Mouse (Mus musculus): ENCODE measurements at regions not wholly inside any gene's neighbourhood (a gene's known extent, or its start where the extent isn't known, plus 50 kb on each side); places are given as distances from the start of the nearest gene placed in this dataset.
"Not testable (repeated sequence)": the region's sequence is repeated elsewhere in the genome, so short reads cannot be mapped to it uniquely, and the experiment has no call there.

DNA sequence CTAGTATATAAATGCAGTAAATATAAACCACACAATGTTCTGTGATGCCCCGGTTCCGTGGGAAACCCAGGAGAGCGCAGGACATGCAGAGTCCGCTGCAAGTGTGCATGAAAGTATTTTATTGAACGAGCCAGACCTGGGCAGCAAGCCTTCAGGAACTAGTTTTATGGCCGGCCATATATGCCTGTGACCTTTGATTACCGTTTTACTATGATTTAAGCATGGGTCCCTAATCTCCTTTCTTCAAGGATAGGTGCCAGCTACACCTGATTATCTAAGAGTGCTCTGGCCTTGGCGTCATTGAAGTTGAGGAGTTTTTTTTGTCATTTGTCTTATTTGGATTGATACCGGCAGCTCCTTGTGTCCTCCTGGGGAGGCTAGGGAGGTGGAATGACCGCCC, 730.9 kb upstream of the Ins1 start:
- no peak overlapping the region for H3K27ac ChIP-seq (ENCODE audit: low read length)
- 45% methylated on average over 10 of the region's 10 CpGs for whole genome bisulfite sequencing
- no peak overlapping the region for H3K4me2 ChIP-seq (ENCODE audit: low read depth, low read length)
- no peaks in the 10 kb centered on the region for H3K9me3 ChIP-seq (ENCODE audit: control insufficient read depth, low read length)
- peak; percentile 95 for ATAC-seq
- no peak overlapping the region for H3K9ac ChIP-seq (ENCODE audit: low read depth, low read length)
- no peaks in the 10 kb centered on the region for H3K4me1 ChIP-seq (ENCODE audit: control insufficient read depth, insufficient read depth, low read length)
- H3K27me3 ChIP-seq (replicated peaks; ENCODE audit: control insufficient read depth, insufficient read depth, low read length): no peaks in the 10 kb centered on the region
- no peak overlapping the region for H3K4me3 ChIP-seq (ENCODE audit: low read length)
- no peaks in the 10 kb centered on the region for H3K36me3 ChIP-seq (ENCODE audit: control insufficient read depth, insufficient read depth, low read length)

DNA sequence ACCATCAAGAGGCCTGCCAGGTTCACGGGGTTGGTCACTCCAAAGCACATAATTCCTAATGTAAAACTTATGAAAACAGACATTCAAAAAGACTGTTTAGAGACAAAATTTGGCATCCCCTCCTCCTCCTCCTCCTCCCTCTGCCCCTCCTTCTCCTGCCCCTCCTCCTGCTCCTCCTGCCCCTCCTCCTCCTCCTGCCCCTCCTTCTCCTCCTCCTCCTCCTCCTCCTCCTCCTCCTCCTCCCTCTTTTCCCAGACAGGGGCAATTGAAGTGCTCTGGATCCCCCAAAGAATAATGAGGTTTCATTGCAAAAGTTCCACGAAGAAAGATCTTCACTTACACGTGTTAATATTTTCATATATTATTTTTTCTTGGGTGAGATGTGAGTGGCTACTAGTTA, 729.7 kb upstream of the Ins1 start:
- Histone ChIP-seq H3K4me1 (ENCODE audit: control insufficient read depth, insufficient read depth, low read length) (no peaks in the 10 kb centered on the region), H3K36me3 (ENCODE audit: control insufficient read depth, insufficient read depth, low read length) (no peaks in the 10 kb centered on the region), H3K4me2 (ENCODE audit: low read depth, low read length) (no peak overlapping the region), H3K4me3 (ENCODE audit: low read length) (no peak overlapping the region), H3K9me3 (ENCODE audit: control insufficient read depth, low read length) (no peaks in the 10 kb centered on the region), H3K27ac (ENCODE audit: low read length) (no peak overlapping the region), H3K9ac (ENCODE audit: low read depth, low read length) (no peak overlapping the region), H3K27me3 (replicated peaks; ENCODE audit: control insufficient read depth, insufficient read depth, low read length) (no peaks in the 10 kb centered on the region)
- WGBS: 77% methylated on average over 3 of the region's 3 CpGs
- no peak for ATAC-seq

DNA sequence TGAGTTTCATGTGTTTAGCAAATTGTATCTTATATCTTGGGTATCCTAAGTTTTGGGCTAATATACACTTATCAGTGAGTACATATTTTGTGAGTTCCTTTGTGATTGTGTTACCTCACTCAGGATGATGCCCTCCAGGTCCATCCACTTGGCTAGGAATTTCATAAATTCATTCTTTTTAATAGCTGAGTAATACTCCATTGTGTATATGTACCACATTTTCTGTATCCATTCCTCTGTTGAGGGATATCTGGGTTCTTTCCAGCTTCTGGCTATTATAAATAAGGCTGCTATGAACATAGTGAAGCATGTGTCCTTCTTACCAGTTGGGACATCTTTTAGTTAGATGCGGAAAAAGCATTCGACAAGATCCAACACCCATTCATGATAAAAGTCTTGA, 712.1 kb upstream of the Ins1 start:
- not testable (repeated sequence) for H3K4me3 ChIP-seq (ENCODE audit: low read length); H3K9me3 ChIP-seq (ENCODE audit: control insufficient read depth, low read length); H3K36me3 ChIP-seq (ENCODE audit: control insufficient read depth, insufficient read depth, low read length); H3K4me1 ChIP-seq (ENCODE audit: control insufficient read depth, insufficient read depth, low read length); ATAC-seq; H3K9ac ChIP-seq (ENCODE audit: low read depth, low read length); H3K27ac ChIP-seq (ENCODE audit: low read length); H3K4me2 ChIP-seq (ENCODE audit: low read depth, low read length); H3K27me3 ChIP-seq (replicated peaks; ENCODE audit: control insufficient read depth, insufficient read depth, low read length)
- 95% methylated on average over 2 of the region's 2 CpGs for WGBS

DNA sequence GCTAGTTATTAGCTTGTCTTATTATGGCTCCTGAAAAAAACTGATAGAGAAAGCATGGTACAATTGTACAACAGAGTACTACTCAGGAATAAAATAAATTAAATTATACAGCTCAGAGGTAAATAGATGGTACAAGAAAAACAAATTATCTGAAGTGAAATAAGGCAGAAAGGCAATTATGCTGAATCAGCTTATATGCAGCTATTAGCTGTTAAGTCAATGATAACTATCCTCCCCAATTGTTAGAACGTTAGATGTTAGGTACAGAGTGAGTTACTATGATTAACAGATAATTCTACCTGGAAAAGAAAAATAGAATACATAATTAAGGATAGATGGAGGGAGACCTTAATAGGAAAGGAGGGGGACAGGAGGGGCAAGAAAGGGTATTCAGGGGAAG, 696.0 kb upstream of the Ins1 start:
- WGBS: 74% methylated on average over 1 of the region's 1 CpGs
- H3K4me3 ChIP-seq (ENCODE audit: low read length): no peak overlapping the region

More for the DNA sequence above, 696.0 kb upstream of the Ins1 start:
- no peak overlapping the region for H3K4me2 ChIP-seq (ENCODE audit: low read depth, low read length)
- H3K27me3 ChIP-seq (replicated peaks; ENCODE audit: control insufficient read depth, insufficient read depth, low read length): no peaks in the 10 kb centered on the region
- H3K36me3 ChIP-seq (ENCODE audit: control insufficient read depth, insufficient read depth, low read length): no peaks in the 10 kb centered on the region
- H3K4me1 ChIP-seq (ENCODE audit: control insufficient read depth, insufficient read depth, low read length): no peaks in the 10 kb centered on the region
- no peak overlapping the region for H3K27ac ChIP-seq (ENCODE audit: low read length)
- no peak overlapping the region for H3K9ac ChIP-seq (ENCODE audit: low read depth, low read length)
- no peak for ATAC-seq
- H3K9me3 ChIP-seq (ENCODE audit: control insufficient read depth, low read length): no peaks in the 10 kb centered on the region
